Mouse (Mus musculus) cerebellum, adult 9-10 months (tissue): ENCODE measurements at regions not wholly inside any gene's neighbourhood (a gene's known extent, or its start where the extent isn't known, plus 50 kb on each side); places are given as distances from the start of the nearest gene placed in this dataset.
"Not testable (repeated sequence)": the region's sequence is repeated elsewhere in the genome, so short reads cannot be mapped to it uniquely, and the experiment has no call there.

ENCODE experiments used
- DNase-seq: peaks from one replicate; pipeline ENCODE4 v3.0.0; 2022

DNA sequence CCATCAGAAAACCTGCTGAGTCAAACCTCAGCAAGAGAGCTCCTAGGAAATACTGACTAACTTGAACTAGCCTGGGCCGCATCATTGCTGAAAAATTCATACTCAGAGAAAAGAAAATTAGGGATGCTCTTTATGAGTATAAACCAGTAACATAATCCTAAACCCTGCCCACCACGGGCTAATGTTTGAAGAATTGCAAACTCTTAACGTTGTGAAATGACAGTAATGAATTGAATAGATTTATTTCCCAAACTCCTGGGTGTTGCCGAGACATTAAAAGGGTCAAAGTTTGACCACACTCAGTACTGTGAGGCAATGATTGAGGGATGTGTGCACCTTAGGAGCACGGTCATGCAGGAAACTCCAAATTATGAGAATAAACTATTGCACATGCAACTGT, 125.3 kb downstream of the Gipc2 start:
- no peak for DNase-seq

DNA sequence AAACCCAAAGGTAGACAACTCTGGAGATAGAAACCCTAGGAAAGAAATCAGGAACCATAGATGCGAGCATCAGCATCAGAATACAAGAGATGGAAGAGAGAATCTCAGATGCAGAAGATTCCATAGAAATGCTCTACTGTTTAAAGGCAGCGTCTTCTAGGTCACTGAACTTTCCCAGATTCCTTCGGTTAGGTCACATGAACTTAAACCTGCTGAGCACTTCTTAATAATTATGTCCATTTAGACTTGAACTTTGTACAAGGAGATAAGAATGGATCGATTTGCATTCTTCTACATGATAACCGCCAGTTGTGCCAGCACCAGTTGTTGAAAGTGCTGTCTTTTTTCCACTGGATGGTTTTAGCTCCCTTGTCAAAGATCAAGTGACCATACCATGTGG, 129.2 kb downstream of the Gipc2 start:
- DNase-seq: not testable (repeated sequence)

- DNase-seq: no peak
These were observed 130.6 kb downstream of the Gipc2 start for GRCm38 (mm10) chr3:152035416-152035815.

DNA sequence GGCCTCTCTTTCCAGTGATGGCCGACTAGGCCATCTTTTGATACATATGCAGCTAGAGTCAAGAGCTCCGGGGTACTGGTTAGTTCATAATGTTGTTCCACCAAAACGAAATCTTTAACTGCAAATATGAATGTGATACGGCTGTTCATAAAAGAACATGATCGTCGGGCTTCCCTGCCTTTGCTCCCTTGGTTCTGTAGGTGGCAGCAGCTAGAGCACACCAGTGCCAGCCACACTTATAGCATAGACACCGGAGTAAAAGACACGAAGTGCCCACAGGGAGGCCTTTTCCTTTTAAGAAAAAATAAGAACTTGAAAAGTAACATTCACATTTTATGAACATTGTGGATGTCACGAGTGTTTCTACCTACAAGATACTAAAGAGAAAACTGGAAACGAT, 131.3 kb downstream of the Gipc2 start:
- DNase-seq: no peak

- no peak for DNase-seq
These were observed 131.8 kb downstream of the Gipc2 start for GRCm38 (mm10) chr3:152034221-152034620.

- DNase-seq: no peak
These were observed 133.2 kb downstream of the Gipc2 start for GRCm38 (mm10) chr3:152032663-152033318.

DNA sequence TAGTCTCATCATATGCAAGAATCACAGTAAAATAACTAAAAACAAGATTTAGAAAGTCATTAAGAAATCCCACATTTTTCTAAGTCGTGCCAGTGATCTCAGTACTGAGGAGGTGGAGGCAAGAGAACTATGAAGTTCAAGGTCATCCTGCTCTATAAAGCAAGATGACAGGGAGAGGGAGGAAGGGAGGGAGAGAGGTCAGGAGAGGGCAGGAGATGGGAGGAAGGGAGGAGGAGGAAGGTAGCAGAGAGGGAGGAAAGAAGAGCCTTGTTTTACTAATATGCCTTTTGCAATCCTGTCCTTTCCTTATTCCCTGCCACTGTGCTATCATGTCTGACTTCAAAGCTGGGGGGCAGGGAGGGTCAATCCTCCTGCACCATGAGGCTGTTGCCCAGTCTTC, 137.3 kb downstream of the Gipc2 start:
- no peak for DNase-seq

DNA sequence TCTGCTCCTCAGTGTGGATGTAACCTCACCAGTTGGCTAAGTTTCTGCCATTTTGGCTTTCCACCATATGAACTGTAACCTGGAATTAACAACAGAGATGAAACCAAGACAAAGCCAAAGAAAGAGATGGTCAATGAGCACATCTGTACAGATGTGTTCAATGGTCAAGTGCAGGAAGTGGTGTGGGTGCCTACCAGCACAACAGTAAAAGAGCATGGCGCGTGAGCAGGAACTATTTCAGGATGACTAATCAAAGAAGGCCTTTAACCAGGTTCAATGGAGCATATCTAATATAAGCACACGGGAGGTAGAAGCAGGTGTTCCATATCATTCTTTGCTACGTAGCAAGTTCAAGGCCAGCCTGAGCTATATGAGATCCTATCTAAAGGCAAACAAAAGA, 140.0 kb downstream of the Gipc2 start:
- DNase-seq: no peak

- DNase-seq: no peak
These were observed 140.9 kb downstream of the Gipc2 start for GRCm38 (mm10) chr3:152025122-152025521.

DNA sequence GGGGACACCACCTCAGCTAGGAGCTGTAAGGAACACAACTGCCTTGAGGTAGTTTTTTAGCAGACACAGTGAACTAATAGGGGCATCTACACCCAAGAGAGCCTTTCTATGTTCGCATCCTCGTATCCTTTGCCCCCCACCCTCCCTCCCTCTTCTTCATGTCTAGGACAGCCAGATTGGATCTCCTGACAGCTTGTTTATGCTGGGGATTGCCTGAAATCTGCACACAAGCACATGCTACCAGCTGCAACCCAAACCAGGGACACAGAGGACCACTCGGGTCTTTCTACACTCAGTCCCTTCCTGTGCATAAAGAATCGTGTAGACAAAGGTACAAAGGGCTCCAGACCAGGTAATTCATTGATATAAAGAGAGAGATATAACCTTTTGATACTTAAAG, 159.3 kb downstream of the Gipc2 start:
- no peak for DNase-seq

DNA sequence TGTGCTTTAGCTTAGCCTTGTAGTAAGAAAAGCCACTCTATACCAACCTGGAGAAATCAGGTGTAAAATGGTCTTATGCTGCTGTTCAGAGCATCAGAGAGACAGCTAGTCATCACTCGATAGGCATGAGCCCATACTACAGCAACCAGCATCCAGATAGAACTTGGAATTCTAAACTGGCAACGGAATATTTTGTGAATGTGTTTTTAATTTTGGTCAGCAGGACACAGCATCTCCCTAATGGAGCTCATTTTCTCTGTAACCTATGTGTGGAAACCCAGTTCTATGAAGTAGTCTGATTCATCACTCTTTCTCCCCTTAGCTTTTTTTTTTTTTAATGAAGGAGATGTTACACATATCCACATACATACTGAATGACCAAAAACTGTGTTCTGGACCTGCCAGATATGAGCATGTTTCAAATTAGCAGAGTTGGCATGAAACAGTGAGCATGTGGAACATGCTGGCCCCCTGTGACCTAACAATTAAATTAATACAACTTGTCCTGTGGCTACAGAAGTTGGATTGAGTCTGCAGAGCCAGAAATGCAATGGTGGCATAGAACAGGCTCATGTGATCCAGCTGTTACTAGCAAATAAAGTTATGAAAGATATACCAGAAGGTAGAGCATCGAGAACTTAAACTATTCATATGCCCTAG, 160.5 kb downstream of the Gipc2 start:
- no peak for DNase-seq

DNA sequence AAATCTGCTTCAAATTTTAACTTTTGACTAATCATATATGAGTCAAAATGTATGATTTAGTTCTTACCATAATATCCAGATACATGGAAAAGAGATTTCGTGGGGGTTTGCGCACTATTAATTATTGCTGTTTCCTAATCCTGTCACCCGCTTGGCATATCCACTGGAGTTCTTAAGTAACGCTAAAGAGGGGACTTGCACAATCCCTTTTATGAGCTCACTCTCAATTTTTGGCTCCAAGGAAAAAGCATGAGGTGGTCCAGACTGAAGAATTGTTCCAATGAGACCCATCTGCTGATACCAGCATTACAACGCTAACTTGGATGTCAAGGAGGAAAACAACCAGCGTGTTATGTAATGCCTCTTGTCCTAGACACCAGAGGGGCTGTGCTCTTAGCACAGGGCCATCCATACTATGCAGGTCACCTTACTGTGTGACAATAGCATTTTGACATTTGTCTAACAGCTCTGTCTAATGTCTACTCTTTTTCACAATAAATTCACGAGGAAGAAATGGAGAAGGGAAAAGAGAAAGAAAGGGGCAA, 161.5 kb downstream of the Gipc2 start:
- no peak for DNase-seq

- DNase-seq: no peak
These were observed 160.2 kb upstream of the Ptgfr start for GRCm38 (mm10) chr3:151997534-151998107.

DNA sequence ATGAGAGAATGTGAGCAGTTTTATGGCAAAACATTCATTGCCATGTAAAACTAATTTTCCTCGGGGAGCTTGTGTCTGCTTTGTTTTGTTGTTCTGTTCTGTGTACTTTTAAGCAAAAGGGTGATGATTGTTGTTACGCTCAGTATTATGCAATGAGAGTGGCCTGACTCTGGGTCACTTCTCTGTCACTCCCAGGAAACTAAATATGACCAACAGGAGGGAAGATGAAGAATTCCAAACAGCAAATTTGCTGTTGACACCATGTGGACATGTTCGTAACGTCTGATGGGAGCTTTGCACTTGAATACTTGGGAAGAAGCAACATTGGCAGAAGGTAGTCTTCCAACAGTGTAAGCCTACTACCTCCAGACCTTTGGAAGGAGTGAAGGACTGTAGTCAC, 159.7 kb upstream of the Ptgfr start:
- DNase-seq: no peak

GRCm38 (mm10) chr3:151988221-151988620, 150.8 kb upstream of the Ptgfr start:
- no peak for DNase-seq

GRCm38 (mm10) chr3:151978136-151978535, 140.7 kb upstream of the Ptgfr start:
- DNase-seq: no peak

DNA sequence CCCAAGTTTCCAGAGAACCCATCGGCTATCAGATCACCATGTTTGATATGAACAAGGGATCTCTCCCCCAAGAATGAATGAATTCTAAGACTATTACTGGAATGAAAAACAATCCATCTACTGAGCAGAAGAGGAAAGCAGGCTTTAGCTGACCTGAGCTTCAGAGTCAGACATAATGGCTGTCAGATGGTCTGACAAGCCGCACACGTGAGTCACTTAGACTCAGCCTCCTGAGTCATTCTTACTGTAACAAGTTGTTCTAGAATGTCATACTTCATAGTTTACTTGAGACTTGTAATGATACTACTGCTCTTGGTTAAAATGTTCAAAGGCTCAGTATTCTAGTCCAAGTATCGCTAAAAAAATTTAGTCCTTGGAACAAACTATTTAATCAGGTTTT, 140.2 kb upstream of the Ptgfr start:
- DNase-seq: no peak

- no peak for DNase-seq
These were observed 112.4 kb upstream of the Ptgfr start for GRCm38 (mm10) chr3:151949865-151950264.

DNA sequence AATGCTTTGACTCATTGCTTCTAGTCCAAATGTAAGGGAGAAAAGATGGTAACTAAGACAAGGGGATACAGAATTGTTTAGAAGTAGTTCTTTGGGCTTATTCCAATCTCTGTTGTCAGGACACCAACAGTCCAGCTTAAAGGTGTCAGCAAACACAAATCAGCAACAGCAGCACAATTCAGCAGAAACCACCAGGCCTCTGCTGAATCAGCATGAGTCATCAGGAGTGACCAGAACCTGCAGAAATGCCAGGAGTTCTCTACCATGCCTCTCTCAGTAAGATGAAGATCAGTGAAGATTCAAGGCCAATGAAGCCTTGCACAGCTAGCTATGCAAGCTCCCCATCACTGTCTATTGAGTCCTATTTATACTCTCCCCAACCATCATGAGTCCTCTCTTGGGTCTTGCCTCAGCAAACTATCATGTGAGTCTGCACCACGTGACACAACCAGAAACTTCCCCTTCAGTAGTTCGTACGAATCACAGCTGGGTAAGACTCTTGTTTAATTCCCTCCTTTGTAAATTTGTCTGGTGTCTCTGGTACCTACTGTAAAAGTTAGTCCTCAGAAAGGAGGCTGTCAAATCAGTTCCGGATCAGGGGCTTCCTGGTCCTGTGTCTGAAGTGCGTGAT, 110.7 kb upstream of the Ptgfr start:
- no peak for DNase-seq

- DNase-seq: no peak
These were observed 108.5 kb upstream of the Ptgfr start for GRCm38 (mm10) chr3:151945916-151946315.

DNA sequence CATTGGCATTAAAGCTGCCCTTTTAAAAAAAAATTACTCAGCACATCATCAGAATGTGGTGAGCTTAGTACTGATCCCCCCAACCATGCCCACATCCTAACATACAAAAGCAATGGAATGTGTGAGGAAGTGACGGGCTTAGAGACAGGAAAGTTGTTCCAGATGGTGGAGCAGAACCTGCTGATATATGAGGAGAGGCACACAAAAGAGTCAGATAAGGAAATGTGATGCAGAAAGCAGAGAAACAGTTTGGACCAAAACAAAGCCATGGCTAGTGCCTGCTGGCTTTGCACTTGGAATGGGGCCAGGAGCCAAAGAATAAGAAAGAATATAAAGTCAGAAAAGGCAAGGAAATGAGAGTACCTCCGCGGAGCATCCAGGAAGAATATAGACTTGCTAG, 106.1 kb upstream of the Ptgfr start:
- no peak for DNase-seq

DNA sequence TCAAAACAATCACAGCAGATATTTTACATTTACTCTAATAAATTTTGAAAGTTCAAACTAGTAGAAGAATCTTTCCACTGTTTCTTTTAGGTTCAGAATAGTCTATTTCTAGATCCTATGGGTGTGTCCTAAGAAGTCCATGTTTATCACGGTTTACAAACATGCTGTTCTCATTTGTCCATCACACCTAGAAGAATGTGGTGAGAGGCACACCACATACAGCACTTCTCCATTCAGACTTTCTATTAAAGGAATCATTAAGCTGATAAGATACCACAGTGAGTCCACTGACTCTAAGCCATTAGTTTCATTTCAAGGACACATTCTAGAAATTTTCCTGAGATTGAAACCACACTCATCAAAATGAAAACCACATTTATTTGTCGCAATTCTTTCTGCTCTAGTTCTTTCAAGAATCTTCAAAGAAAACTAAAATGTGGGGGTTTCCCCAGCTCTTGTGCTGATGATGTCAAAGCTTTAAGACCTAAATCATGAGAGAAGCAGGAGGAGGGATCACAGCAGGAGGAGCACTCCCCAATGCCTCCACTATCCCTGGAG, 101.1 kb upstream of the Ptgfr start:
- DNase-seq: no peak

- DNase-seq: no peak
These were observed 94.2 kb upstream of the Ptgfr start for GRCm38 (mm10) chr3:151931656-151932055.

GRCm38 (mm10) chr3:151931096-151931495, 93.7 kb upstream of the Ptgfr start:
- no peak for DNase-seq
